Mouse (Mus musculus): ENCODE data around the gene Trim34b.
"Not testable (repeated sequence)": the region's sequence is repeated elsewhere in the genome, so short reads cannot be mapped to it uniquely, and the experiment has no call there.

The Trim34b gene

DNA sequence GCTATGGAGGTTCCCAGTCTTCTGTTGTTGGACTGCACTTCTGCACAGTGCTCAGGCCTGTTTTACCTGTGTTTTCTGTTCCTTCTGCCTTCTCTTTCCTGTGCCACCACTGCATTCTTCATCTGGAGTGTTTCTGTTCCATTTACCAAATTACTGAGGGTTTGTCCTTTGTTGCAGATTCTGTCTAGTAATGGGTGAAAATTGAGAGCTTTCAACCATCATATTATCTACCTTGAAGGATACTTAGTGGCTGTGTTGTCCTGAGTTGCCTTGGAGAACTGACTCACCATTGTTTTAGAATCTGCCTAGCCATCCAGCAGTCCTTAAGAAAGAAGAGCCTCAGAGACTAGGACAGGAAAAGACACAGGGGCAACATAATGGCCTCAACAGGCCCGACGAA, at the start of gene Trim34b:
Gene Trim34b (plus strand): TSS at position 301 of the 400 bp plus-strand sequence.
- TF ChIP-seq GATA4 (IDR thresholded peaks at IDR 0.05; ENCODE audit: insufficient replicate concordance, low read length) = not testable (repeated sequence)

DNA sequence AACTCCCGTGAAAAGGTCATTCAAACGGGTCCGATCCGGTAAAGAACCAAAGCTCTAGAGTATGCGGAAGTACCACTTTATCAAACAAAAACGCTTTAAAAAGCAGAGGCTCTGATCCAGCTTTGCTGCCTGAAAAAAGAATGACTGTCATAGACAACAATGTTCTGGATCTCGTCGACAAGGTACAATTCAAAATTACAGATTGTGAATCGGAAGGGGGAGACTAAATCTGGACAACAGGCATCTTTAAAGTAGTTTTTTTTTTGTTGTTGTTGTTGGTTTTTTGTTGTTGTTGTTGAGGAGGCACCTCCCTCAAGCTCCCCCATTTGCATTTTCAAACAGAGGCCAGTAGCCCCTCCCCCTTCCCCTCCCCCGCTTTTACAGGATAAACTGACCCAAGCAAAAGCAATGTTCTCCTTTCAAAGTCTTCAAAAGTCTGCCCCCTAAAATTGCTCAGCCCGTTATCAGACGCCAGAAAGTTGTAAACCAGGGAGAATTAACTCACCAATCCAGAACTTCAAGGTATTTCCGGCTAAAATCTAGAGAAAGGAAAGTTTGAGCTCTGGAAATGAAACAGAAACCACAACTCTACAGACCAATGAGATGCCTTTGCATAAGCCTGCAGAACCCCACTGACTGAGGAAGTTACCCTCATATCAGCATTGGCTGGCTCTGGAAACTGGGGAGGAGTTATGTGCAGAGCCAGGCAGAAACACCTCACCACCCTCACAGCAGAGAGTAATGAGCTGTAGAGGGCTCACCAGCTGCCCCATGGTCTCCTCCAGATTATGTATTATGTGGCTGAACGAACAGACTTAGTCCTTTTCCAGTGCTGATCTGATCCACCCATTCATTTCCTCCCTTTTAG, 41.5 kb upstream of the Trim34b start, which contains the start of gene Trim5:
Gene Trim5 (minus strand): TSS at position 519 of the 868 bp plus-strand sequence.
- not testable (repeated sequence) for TF ChIP-seq GATA4 (IDR thresholded peaks at IDR 0.05; ENCODE audit: insufficient replicate concordance, low read length)

DNA sequence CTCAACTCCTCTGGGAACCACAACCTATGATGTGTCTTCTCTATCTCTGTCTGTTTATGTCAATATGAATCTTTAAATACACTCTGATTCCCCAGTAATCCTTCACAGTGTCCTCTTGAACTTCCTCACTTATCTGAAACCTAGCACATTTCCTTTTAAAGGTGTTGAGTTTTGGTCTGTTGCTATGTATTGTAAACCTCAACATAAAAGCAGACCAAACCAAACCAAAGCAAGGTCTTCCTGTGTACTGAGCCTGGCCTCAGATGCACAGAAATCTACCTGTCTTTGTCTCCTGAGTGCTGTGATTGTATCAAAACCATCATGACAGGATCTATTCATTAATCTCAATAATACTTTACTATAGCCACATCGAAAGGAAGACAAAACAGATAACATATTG, 38.6 kb upstream of the Trim34b start:
- no peak for TF ChIP-seq GATA4 (IDR thresholded peaks at IDR 0.05; ENCODE audit: insufficient replicate concordance, low read length)

DNA sequence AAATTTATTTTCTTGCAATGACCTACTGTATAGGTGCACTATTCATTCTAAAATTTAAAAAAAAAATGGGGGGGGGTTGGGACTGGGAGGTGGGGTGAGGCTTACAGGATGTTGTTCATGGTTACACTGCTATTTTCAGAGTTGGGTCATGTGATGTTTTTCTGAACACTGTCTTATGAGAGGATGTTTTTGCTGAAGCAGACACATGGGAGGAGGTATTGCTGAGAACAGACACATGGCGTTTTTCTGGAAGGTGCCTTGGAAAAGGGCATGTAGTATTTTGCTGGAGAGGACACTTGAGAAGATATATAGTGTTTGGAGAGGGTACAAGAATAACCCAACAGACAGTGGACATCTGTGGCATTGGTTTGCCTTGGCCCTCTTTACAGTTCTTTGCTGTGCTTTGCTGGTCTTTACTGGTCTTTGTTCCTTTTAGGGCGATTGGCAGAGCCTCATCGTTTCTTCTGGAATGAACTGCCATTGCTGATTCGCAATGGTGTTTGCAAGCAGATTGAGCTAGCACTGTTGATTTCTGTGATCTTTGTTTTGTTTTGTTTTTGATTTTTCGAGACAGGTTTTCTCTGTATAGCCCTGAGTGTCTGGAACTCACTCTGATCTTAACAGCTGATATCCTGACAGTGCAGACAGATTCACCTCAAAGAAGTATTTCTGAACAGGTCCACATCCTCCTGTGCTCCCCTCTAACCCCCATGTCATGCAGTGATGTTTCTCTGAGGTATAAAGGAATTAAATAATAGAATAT, 37.5 kb upstream of the Trim34b start:
- no peak for TF ChIP-seq GATA4 (IDR thresholded peaks at IDR 0.05; ENCODE audit: insufficient replicate concordance, low read length)

DNA sequence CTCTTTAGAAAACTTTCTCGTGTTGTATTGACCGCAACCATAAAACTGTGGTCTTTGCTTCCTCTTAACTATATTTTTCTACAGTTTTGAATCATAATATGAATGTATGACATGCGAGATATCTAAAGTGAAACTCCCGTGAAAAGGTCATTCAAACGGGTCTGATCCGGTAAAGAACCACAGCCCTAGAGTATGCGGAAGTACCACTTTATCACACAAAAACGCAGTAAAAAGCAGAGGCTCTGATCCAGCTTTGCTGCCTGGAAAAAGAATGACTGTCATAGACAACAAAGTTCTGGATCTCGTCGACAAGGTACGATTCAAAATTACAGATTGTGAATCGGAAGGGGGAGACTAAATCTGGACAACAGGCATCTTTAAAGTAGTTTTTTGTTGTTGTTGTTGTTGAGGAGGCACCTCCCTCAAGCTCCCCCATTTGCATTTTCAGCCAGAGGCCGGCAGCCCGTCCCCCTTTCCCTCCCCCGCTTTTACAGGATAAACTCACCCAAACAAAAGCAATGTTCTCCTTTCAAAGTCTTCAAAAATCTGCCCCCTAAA, 14.4 kb upstream of the Trim34b start:
- no peak for TF ChIP-seq GATA4 (IDR thresholded peaks at IDR 0.05; ENCODE audit: insufficient replicate concordance, low read length)

DNA sequence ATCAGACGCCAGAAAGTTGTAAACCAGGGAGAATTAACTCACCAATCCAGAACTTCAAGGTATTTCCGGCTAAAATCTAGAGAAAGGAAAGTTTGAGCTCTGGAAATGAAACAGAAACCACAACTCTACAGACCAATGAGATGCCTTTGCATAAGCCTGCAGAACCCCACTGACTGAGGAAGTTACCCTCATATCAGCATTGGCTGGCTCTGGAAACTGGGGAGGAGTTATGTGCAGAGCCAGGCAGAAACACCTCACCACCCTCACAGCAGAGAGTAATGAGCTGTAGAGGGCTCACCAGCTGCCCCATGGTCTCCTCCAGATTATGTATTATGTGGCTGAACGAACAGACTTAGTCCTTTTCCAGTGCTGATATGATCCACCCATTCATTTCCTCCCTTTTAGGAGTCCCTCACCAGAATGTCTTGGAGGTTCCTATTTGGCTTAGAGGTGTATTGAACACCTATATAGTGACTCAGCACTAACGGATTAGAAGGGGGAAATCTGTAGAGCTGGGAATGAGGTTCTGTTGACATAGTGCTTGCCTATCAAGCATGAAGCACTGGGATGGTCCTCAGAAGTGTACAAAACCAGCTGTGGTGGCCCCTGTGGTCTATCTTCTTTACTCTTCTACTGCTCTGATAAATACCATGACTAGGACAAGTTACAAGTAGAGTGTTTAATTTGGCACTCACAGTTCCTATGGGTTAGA, 13.7 kb upstream of the Trim34b start, which contains the start of gene Trim12a:
Gene Trim12a (minus strand): TSS at position 98 of the 712 bp plus-strand sequence.
- TF ChIP-seq GATA4 (IDR thresholded peaks at IDR 0.05; ENCODE audit: insufficient replicate concordance, low read length) = not testable (repeated sequence)

DNA sequence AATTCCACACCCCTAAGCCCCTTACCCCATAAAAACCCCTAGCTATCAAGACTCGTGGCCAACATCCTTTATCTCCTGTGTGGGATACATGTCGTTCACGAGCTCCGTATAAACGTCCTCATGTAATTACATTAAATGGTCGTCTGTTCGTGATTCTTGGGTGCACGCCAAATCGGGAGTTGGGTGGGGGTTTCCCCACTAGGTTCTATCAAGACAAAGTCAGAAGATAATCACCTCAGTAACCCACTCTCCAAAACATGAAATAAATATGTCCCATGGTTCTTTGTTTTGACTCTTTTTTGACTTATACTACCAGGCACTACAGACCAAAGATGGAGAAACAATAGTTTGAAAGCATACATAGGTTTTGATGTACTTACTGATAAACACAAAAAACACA, 7.2 kb upstream of the Trim34b start:
- no peak for TF ChIP-seq GATA4 (IDR thresholded peaks at IDR 0.05; ENCODE audit: insufficient replicate concordance, low read length)

DNA sequence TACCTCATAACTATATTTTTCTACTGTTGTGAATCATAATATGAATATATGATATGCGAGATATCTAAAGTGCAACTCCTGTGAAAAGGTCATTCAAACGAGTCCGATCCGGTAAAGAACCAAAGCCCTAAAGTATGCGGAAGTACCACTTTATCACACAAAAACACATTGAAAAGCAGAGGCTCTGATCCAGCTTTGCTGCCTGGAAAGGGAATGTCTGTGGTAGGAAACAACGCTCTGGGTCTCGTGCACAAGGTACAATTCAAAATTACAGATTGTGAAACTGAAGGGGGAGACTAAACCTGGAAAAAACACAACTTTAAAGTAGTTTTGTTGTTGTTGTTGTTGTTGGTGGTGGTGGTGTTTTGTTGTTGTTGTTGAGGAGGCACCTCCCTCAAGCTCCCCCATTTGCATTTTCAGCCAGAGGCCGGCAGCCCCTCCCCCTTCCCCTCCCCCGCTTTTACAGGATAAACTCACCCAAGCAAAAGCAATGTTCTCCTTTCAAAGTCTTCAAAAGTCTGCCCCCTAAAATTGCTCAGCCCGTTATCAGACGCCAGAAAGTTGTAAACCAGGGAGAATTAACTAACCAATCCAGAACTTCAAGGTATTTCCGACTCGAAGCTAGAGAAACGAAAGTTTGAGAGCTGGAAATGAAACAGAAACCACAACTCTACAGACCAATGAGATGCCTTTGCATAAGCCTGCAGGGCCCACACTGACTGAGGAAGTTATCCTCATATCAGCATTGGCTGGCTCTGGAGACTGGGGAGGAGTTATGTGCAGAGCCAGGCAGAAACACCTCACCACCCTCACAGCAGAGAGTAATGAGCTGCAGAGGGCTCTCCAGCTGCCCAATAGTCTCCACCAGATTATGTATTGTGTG, 23.7 kb downstream of the Trim34b start, which contains the start of gene Trim12c:
Gene Trim12c (minus strand): TSS at position 646 of the 883 bp plus-strand sequence.
- TF ChIP-seq GATA4 (IDR thresholded peaks at IDR 0.05; ENCODE audit: insufficient replicate concordance, low read length) = peak; percentile 27; the same call in 1 of the 2 replicates

DNA sequence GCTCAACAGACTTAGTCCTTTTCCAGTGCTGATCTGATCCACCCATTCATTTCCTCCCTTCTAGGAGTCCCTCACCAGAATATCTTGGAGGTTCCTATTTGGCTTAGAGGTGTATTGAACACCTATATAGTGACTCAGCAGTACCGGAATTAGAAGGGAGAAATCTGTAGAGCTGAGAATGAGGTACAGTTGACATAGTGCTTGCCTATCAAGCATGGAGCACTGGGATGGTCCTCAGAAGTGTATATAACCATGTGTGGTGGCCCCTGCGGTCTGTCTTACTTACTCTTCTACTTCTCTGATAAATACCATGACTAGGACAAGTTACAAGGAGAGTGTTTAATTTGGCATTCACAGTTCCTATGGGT, 24.3 kb downstream of the Trim34b start:
- no peak for TF ChIP-seq GATA4 (IDR thresholded peaks at IDR 0.05; ENCODE audit: insufficient replicate concordance, low read length)

DNA sequence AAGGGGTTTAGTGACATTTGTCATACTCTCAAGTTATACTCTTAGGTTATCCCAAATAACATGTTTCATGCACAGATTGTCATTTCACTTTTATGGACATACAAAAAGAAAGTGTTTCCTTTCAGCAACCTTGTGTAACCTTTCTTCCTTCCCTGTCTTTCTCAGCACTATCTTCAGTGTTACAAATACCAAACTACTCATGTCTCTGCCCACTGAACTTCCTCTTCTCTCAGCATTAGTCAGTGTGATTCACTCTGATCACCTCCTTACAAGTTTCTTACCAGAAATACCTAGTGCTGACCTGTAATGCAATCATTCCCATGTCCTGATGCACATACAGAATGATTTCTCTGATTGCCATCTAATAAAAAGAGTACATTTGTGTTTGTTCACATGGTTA, 37.1 kb downstream of the Trim34b start:
- TF ChIP-seq GATA4 (IDR thresholded peaks at IDR 0.05; ENCODE audit: insufficient replicate concordance, low read length) = no peak

DNA sequence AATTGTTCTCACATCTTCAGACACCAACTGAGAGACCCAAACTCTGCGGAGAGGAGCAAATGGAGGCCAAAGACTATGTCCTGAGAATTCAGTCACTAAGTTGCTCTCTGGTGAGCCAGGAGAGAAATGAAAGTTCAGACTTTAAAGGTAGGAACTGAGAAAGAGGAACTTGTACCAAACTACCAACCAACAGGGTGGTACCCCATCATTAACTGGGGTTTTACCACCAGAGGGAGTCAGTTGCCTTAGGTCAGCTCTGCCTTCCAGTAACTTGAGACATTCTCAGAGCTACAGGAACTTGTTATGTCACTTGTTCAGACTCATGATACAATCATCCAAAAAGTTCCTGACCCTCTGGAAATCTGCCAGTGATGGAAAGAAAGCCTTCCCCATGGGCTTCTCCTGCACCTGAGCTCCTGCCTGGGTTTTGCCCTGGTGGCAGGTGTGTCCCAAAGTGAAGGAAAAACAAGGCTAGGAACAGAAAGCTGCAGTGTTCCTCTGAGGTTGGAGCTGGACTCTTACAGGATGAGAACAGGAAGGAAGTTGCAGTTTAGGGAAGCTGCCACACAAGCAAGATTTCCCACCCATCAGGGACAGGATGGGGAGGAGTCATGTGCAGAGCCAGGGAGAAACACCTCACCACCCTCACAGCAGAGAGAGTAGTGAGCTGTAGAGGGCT, 40.6 kb downstream of the Trim34b start, which contains the start of gene Trim30b:
Gene Trim30b (minus strand): TSS at position 149 of the 679 bp plus-strand sequence.
- no peak for TF ChIP-seq GATA4 (IDR thresholded peaks at IDR 0.05; ENCODE audit: insufficient replicate concordance, low read length)
